Mouse (Mus musculus) olfactory bulb, adult 2 months (tissue): Measurements from ENCODE around the gene Rhbg.
A peak's percentile ranks its signal among the peaks of the same experiment; 100 is the strongest.

Experiments used
- CTCF ChIP-seq: fragments of 200-500 bp; IDR thresholded peaks from 2 replicates; pipeline ENCODE4 v1.5.1; 2012; ENCODE audit warnings: low read depth, mild to moderate bottlenecking, low read length, moderate library complexity; ENCODE audit not compliant: insufficient read depth
- POLR2A ChIP-seq: fragments of 200-500 bp; IDR thresholded peaks from 2 replicates; pipeline ENCODE4 v1.6.1; 2012; ENCODE audit warnings: mild to moderate bottlenecking, low read depth, low read length, moderate library complexity; ENCODE audit not compliant: insufficient read depth

DNA sequence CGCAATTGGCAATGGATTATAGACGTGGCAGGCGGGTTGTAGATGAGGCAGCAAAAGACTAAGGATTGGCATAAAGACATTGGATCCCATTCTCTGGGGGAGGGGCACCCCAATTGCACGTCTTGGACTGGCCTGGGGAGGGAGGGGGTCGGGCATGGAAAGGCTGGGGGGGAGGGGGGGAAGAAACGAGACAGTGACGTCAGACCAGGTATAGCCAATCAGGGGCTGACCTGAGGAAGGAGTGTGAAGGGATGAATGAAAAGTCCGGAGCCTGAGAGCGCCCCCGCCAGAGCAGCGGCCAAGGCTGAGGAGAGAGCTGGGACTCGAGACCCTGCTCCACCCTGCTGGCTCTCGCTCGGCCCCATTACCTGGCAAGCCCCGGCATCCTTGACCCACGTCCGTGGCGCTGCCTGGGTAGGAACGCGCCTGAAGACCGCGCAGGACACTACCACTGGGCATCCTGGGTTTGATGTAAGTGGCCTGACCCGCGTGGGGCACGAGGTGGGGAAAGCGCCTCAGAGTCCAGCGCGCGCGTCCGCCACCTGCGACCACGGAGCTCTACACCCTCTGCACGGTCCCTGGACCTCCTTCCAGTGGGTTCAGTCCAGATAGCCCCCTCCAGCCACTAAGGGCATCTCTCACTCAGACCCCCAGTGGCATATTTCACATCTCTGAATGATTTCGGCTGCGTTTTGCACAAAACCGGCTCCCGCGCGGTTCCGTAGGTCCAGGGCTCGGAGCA lies 40.1 kb downstream of the Rhbg start:
- TF ChIP-seq CTCF (no peak), POLR2A (peak; percentile 84)
